Mouse (Mus musculus): ENCODE data around the gene Adora3.

Adora3 gene

GRCm38 (mm10) chr3:105873451-105874445 is 3.1 kb downstream of the Adora3 start:
- no peak for DNase-seq (ENCODE audit: low spot score in 2 of 2)

GRCm38 (mm10) chr3:105876022-105876421 is 5.4 kb downstream of the Adora3 start:
- DNase-seq (ENCODE audit: low spot score in 2 of 2): no peak

- DNase-seq (ENCODE audit: low spot score in 2 of 2): no peak
Measured at GRCm38 (mm10) chr3:105877252-105877803, 6.7 kb downstream of the Adora3 start.

GRCm38 (mm10) chr3:105877919-105878318 is 7.3 kb downstream of the Adora3 start:
- peak in 1 of 2 experiments; percentile 45 for DNase-seq (ENCODE audit: low spot score in 2 of 2)

- DNase-seq (ENCODE audit: low spot score in 2 of 2): no peak
Measured at GRCm38 (mm10) chr3:105878751-105879150, 8.1 kb downstream of the Adora3 start.

- no peak for DNase-seq (ENCODE audit: low spot score in 2 of 2)
Measured at GRCm38 (mm10) chr3:105880419-105880818, 9.8 kb downstream of the Adora3 start.

GRCm38 (mm10) chr3:105882105-105882504 is 11.4 kb downstream of the Adora3 start:
- no peak for DNase-seq (ENCODE audit: low spot score in 2 of 2)

- no peak for DNase-seq (ENCODE audit: low spot score in 2 of 2)
Measured at GRCm38 (mm10) chr3:105883111-105883510, 12.5 kb downstream of the Adora3 start.

- DNase-seq (ENCODE audit: low spot score in 2 of 2): no peak
Measured at GRCm38 (mm10) chr3:105888961-105889360, 18.3 kb downstream of the Adora3 start.

- peak in 1 of 2 experiments; percentile 49 for DNase-seq (ENCODE audit: low spot score in 2 of 2)
Measured at GRCm38 (mm10) chr3:105890220-105890619, 19.6 kb downstream of the Adora3 start.

GRCm38 (mm10) chr3:105891141-105891540 is 20.5 kb downstream of the Adora3 start:
- DNase-seq (ENCODE audit: low spot score in 2 of 2): no peak

- peak; percentile 79 to 89 for DNase-seq (ENCODE audit: low spot score in 2 of 2)
Measured at GRCm38 (mm10) chr3:105891760-105892571, 21.3 kb downstream of the Adora3 start.

- DNase-seq (ENCODE audit: low spot score in 2 of 2): peak; percentile 34 to 58
Measured at GRCm38 (mm10) chr3:105892572-105893495, 22.2 kb downstream of the Adora3 start.

- DNase-seq (ENCODE audit: low spot score in 2 of 2): peak; percentile 86 to 89
Measured at GRCm38 (mm10) chr3:105893941-105894391, 23.3 kb downstream of the Adora3 start.

GRCm38 (mm10) chr3:105894601-105895592 is 24.2 kb downstream of the Adora3 start:
- peak; percentile 91 to 96 for DNase-seq (ENCODE audit: low spot score in 2 of 2)

GRCm38 (mm10) chr3:105896811-105897210 is 26.2 kb downstream of the Adora3 start:
- no peak for DNase-seq (ENCODE audit: low spot score in 2 of 2)

GRCm38 (mm10) chr3:105898325-105898724 is 27.7 kb downstream of the Adora3 start:
- peak; percentile 64 to 65 for DNase-seq (ENCODE audit: low spot score in 2 of 2)

- peak in 1 of 2 experiments; percentile 51 for DNase-seq (ENCODE audit: low spot score in 2 of 2)
Measured at GRCm38 (mm10) chr3:105898861-105899260, 28.2 kb downstream of the Adora3 start.

- DNase-seq (ENCODE audit: low spot score in 2 of 2): peak; percentile 68 to 83
Measured at GRCm38 (mm10) chr3:105899394-105900147, 28.9 kb downstream of the Adora3 start.

All from heart, adult 9 months (tissue).